Mouse (Mus musculus) heart, adult 2 months (tissue): ENCODE data around the gene Fam214a.

ENCODE experiments used
- CTCF ChIP-seq: fragments of 200-600 bp; IDR thresholded peaks from 2 replicates; pipeline ENCODE4 v1.8.1; 2022; ENCODE audit warnings: antibody characterized with exemption, mild to moderate bottlenecking, moderate library complexity
- POLR2A ChIP-seq: fragments of 200-500 bp; IDR thresholded peaks from 2 replicates; pipeline ENCODE4 v1.6.1; 2011; ENCODE audit warnings: mild to moderate bottlenecking, low read depth, low read length, control low read depth; ENCODE audit not compliant: insufficient read depth

- no peak for TF ChIP-seq POLR2A
- TF ChIP-seq CTCF: no peak
Measured at GRCm38 (mm10) chr9:74988893-74989460, 36.3 kb downstream of the Fam214a start.
